Mouse (Mus musculus): ENCODE data around the gene Idh3g. TPM values are rescaled to one million over a fixed set of nuclear protein-coding genes. Genes with fewer than 3 reads are reported as not detected.

Idh3g gene
- polyA plus RNA-seq (2012; rRNA removed; ENCODE audit: low replicate concordance) = 469 and 721 TPM in 2 replicates

DNA sequence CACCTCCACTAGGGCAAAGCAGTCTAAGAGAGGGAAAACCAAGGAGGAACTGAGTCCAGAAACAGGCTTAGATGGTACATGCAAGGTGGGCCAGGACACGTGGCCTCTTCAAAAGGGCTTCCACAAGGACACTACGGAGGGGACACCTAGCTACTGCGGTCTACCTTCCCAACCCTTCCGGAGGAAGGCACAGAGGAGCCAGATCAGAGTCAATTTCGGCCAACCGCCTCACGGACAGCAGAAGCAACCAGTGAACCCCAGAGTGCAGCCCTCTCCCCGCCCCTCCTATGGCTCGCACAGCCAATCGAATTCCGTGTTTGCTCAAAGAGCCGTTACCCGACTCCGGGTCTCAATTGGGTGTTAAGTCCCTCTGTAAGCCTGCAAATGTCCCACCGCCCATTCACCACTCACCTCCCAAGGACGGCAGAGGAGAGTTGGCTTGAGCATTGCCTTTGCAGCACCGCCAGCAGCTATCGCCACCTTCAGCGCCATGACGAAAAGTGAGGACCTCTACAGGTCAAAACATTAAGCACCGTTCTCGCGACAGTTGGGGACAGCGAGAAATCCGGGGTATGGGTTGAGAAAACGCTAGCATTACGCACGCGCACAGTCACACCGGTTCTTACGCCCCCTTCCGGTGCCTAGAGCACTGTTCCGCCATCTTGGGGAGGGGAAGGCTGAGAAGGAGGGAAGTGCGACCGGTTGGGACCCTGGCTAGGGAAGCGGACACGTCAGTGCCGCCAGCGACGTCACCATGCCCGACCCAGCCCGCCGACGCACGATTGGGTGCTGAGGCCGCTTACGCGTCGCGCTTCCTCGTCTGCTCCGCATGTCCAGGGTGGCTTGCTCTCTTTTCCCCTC, at the start of gene Idh3g, which contains the start of gene Ssr4:
Gene Idh3g (minus strand): TSS at position 534 of the 861 bp plus-strand sequence.
Gene Ssr4 (plus strand): TSS at position 665 of the 861 bp plus-strand sequence.

DNA sequence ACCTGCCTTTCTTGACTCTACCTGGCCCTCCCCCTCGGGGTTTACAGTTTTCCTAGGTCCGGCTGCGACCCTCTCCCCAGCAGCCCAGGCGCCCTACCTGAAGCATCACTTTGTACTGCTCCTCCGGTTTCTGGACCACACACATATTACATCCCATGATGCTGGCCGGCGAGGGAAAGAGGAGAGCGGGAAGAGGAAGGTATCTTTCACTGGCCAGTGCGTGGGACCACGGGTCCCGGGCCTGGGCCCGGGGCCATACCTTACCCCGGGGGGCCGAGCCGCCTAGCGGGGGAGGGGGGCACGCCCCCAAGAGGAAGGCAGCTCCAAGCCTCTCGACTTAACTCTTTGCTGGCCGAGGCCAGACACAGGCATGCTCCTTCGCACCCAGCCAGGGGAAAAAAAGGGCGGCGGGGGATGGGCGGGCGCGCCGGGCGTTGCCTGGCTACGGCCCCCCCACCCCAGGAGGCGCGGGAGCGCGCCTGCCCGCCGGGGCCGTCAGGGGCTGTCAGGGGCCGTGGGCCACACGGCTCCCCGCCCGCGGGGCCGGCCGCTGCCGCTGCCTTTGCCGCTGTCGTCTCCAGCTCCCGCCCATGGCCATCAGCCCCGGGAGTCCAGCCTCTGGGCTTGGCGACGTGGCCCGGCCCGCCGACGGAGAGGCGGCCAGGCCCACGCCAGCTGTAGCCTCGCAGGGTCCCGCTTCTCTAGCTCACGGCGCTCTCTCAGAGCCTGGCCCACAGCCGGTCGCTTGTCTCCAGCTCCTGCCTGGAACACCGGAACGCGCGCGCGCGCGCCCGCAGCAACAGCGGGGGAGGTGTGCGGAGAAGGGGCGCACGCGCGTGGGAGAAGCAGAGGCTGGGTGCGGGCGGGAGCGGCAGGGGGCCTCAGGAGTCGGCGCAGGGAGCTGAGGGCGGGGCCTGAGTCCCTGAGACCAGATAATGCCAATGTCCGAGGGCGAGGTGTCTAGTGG, 37.8 kb upstream of the Idh3g start, which contains the start of gene Pdzd4:
Gene Pdzd4 (minus strand): TSS at position 785 of the 967 bp plus-strand sequence.

DNA sequence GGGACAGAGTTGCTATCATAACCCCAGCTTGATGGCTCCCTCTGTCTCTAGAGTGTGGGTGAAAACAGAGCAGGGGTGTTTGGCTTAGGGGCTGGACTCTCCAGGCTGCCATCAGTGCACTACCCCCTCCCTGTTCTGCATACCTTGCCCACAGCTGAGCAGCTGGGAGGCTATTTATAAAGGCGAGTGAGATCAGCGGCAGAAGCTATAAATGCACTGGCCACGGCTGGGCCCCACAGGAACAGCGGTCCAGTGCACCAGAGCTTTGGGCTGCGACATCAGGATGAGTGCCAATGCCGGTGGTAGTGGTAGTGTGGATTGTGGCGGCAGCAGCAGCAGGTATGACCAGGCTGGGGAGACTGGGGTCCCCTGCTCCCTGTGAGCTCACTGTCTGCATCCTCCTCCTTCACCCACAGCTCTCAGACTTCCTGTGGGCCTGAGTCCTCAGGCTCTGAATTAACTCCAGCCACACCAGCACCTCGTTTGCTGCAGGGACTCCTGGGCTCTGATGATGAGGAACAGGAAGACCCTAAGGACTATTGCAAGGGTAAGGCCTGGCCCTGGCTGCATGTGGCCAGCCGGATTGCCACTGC, 12.4 kb downstream of the Idh3g start, which contains the start of gene Srpk3:
Gene Srpk3 (plus strand): TSS at position 238 of the 593 bp plus-strand sequence.

DNA sequence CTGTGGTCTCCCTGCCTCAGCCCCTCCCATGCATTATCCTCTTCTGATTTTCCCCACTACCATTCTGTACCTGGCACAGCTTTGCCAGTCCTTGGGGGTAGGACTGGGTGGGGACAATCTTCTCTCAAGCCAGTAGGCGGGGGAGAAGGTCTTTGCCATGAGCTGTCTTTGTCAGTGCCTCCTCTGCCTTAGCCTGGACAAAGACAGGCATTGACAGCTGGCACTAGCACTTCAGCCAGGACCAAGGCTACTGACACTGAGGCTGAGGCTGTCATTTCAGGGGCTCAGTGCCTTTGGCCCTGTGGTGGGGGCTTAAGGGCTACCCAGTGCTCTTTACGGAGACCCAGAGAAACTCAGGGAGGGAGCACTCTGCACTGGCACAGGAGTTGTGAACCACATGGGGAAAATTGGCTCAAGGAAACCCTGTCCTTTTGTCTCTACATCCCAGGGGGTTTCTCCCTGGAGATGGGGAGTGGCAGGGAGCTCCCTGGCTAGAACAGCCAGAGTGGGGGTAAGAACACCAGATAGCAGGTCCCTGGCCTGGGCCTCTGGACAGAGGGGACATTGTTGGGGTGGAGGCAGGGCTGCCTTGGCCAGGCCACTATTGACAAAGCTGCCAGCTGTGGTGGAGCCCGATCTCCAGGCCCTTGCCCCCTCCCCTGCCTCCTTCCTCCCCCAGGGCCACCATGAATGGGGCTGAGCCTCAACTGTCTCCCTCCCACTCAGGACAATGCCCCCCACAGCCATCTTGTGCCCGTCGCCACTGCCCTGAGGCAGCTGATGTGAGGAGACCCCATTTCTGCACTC, 30.2 kb downstream of the Idh3g start, which contains the start of gene Plxnb3:
Gene Plxnb3 (plus strand): TSS at position 757 of the 807 bp plus-strand sequence.

Other genes with a start within 250 kb of the Idh3g start
- gene Dusp9, start 147.5 kb downstream of the Idh3g start, polyA plus RNA-seq (2012; rRNA removed; ENCODE audit: low replicate concordance) = 0.86 and 1.6 TPM in 2 replicates
- 4.0 and 51.5 TPM in 2 replicates for gene Pnck, start 126.8 kb downstream of the Idh3g start, polyA plus RNA-seq (2012; rRNA removed; ENCODE audit: low replicate concordance)
- 25.6 and 69.6 TPM in 2 replicates for gene Slc6a8, start 113.7 kb downstream of the Idh3g start, polyA plus RNA-seq (2012; rRNA removed; ENCODE audit: low replicate concordance)
- gene Bcap31, start 70.7 kb downstream of the Idh3g start, polyA plus RNA-seq (2012; rRNA removed; ENCODE audit: low replicate concordance) = 117 and 255 TPM in 2 replicates
- gene Abcd1, start 70.3 kb downstream of the Idh3g start, polyA plus RNA-seq (2012; rRNA removed; ENCODE audit: low replicate concordance) = 37.1 and 41.0 TPM in 2 replicates
- gene Plxnb3, start 29.8 kb downstream of the Idh3g start, polyA plus RNA-seq (2012; rRNA removed; ENCODE audit: low replicate concordance) = 0.93 and 1.0 TPM in 2 replicates
- gene Srpk3, start 12.5 kb downstream of the Idh3g start, polyA plus RNA-seq (2012; rRNA removed; ENCODE audit: low replicate concordance) = 1.4 and 13.5 TPM in 2 replicates
- gene Ssr4, start 131 bp upstream of the Idh3g start, polyA plus RNA-seq (2012; rRNA removed; ENCODE audit: low replicate concordance) = 199 and 230 TPM in 2 replicates
- 1.0 and 10.7 TPM in 2 replicates for gene Pdzd4, start 38.1 kb upstream of the Idh3g start, polyA plus RNA-seq (2012; rRNA removed; ENCODE audit: low replicate concordance)
- 0.05 TPM in 1 of 2 replicates, not detected in the other for gene Avpr2, start 105.2 kb upstream of the Idh3g start, polyA plus RNA-seq (2012; rRNA removed; ENCODE audit: low replicate concordance)
- 1.7 and 5.3 TPM in 2 replicates for gene L1cam, start 109.2 kb upstream of the Idh3g start, polyA plus RNA-seq (2012; rRNA removed; ENCODE audit: low replicate concordance)
- 12.7 and 18.0 TPM in 2 replicates for gene Arhgap4, start 135.0 kb upstream of the Idh3g start, polyA plus RNA-seq (2012; rRNA removed; ENCODE audit: low replicate concordance)
- 69.5 and 110 TPM in 2 replicates for gene Naa10, start 135.0 kb upstream of the Idh3g start, polyA plus RNA-seq (2012; rRNA removed; ENCODE audit: low replicate concordance)
- gene Renbp, start 144.0 kb upstream of the Idh3g start, polyA plus RNA-seq (2012; rRNA removed; ENCODE audit: low replicate concordance) = 15.6 and 30.8 TPM in 2 replicates
- 31.8 and 88.6 TPM in 2 replicates for gene Hcfc1, start 179.5 kb upstream of the Idh3g start, polyA plus RNA-seq (2012; rRNA removed; ENCODE audit: low replicate concordance)
- gene Irak1, start 237.0 kb upstream of the Idh3g start, polyA plus RNA-seq (2012; rRNA removed; ENCODE audit: low replicate concordance) = 170 and 267 TPM in 2 replicates

Data from subcutaneous adipose tissue, adult 2 months (tissue).